Mouse (Mus musculus) hindbrain, embryonic 11.5 days (tissue): ENCODE measurements at regions not wholly inside any gene's neighbourhood (a gene's known extent, or its start where the extent isn't known, plus 50 kb on each side); places are given as distances from the start of the nearest gene placed in this dataset.

Source experiments
- ATAC-seq: fragments of 200-750 bp; cut with Nextera tagmentation; 2 replicates; pipeline ENCODE4 v1.8.0; 2017; ENCODE audit warnings: mild to moderate bottlenecking, moderate TSS enrichment, moderate library complexity; ENCODE audit not compliant: low FRiP score
- DNase-seq: peaks from one replicate; pipeline ENCODE4 v3.0.0-alpha.2; 2015; ENCODE audit warnings: low spot score
- H3K27ac ChIP-seq: fragments of 300-500 bp; sonication (generic); 2 replicates; pipeline ENCODE4 v1.5.1; 2014; ENCODE audit warnings: mild to moderate bottlenecking, low read depth, low read length
- H3K27me3 ChIP-seq: fragments of 300-500 bp; sonication (generic); 2 replicates; pipeline ENCODE4 v1.6.1; 2014; ENCODE audit warnings: mild to moderate bottlenecking, low read length, moderate library complexity, mixed read lengths; ENCODE audit not compliant: control insufficient read depth, insufficient read depth
- H3K36me3 ChIP-seq: fragments of 300-500 bp; sonication (generic); 2 replicates; pipeline ENCODE4 v1.6.1; 2014; ENCODE audit warnings: mild to moderate bottlenecking, low read length, moderate library complexity, mixed read lengths; ENCODE audit not compliant: control insufficient read depth, insufficient read depth
- H3K4me1 ChIP-seq: fragments of 300-500 bp; sonication (generic); replicated peaks from 2 replicates; pipeline ENCODE4 v1.6.1; 2014; ENCODE audit warnings: low read length, mixed read lengths; ENCODE audit not compliant: control insufficient read depth, insufficient read depth
- H3K4me2 ChIP-seq: fragments of 300-500 bp; sonication (generic); replicated peaks from 2 replicates; pipeline ENCODE4 v1.6.1; 2014; ENCODE audit warnings: mild to moderate bottlenecking, low read depth, low read length
- H3K4me3 ChIP-seq: fragments of 300-500 bp; sonication (generic); 2 replicates; pipeline ENCODE4 v1.5.1; 2014; ENCODE audit warnings: low read depth, low read length
- H3K9ac ChIP-seq: fragments of 300-500 bp; sonication (generic); 2 replicates; pipeline ENCODE4 v1.6.1; 2014; ENCODE audit warnings: low read depth, low read length
- H3K9me3 ChIP-seq: fragments of 300-500 bp; sonication (generic); 2 replicates; pipeline ENCODE4 v1.6.1; 2016; ENCODE audit warnings: low read length; ENCODE audit not compliant: control insufficient read depth
- WGBS: fragments of 180-500 bp; shearing (Covaris S2); extraction: QIAGEN DNeasy Blood & Tissue Kit; methylation state at CpG from one replicate; pipeline ENCODE4 v1.1.7; 2014; 5-methylcytosine and 5-hydroxymethylcytosine counted together

DNA sequence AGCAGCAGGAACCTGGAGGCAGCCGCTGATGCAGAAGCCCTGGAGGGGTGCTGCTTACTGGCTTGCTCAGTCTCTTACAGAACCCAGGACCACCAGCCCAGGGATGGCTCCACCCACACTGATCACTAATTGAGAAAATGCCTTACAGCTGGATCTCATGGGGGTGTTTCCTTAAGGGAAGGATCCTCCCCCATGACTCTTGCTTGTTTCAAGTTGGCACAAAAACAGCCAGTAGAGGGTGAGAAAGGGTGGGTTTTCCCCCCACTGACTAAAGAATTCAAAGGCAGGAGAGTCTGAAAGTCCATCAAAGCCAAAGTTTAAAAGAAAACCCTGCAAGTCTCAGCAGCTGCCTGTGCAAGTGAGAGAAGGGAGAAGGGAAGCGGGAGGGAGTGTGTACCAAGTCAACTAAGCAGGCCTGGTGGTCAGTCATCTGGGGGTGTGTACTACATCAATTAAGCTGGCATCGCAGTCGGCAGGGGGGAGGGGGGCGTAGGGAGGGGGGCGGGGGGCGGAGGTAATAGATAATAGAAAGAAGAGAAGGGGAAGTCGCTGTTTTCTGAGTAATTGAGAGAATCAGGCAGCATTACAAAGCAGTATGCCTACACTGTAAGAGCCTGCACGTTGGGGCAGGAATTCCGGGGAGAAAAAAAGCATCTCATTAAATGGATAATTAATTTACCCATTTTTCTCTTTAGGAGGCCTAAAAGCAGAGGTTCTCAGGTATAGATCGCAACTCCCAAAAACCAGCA lies 62.0 kb upstream of the Zdhhc17 start:
- ATAC-seq, result peak; percentile 81
- WGBS, result 9% methylated on average over 6 of the region's 11 CpGs
- Histone ChIP-seq H3K9ac (no peak overlapping the region), H3K27me3 (no peaks in the 10 kb centered on the region), H3K4me2 (no peak overlapping the region), H3K36me3 (no peaks in the 10 kb centered on the region), H3K27ac (no peak overlapping the region), H3K4me1 (no peaks in the 10 kb centered on the region), H3K9me3 (no peaks in the 10 kb centered on the region), H3K4me3 (no peak overlapping the region)
- peak; percentile 23 for DNase-seq

DNA sequence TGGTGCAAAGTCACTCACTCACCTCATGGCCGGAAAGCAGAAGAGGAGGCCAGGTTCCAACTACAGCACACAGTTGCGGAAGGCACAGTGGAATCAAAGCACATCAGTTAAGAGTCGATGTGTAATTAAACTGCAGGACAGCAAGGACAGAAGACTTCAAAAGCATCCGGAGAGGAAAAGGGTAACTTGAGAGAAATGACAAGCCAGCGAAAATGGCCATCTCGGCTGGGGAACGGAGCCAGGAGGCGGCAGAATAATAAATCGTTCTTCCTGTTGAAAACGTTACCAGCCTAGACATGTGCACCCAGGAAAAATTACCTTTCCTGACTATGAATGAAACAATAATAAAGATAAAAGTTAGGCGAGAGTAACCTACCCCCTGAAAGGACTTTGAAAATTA lies 56.2 kb upstream of the Zdhhc17 start:
- Histone ChIP-seq H3K9ac (no peak overlapping the region), H3K9me3 (no peaks in the 10 kb centered on the region), H3K4me3 (no peak overlapping the region), H3K27me3 (no peaks in the 10 kb centered on the region), H3K4me1 (no peaks in the 10 kb centered on the region), H3K27ac (no peak overlapping the region), H3K4me2 (no peak overlapping the region), H3K36me3 (no peaks in the 10 kb centered on the region)
- ATAC-seq (no peak), DNase-seq (no peak)
- 84% methylated on average over 11 of the region's 11 CpGs for WGBS

GRCm38 (mm10) chr10:111060626-111061025 lies 50.7 kb upstream of the Zdhhc17 start:
- Histone ChIP-seq H3K4me3 (no peak overlapping the region), H3K36me3 (no peaks in the 10 kb centered on the region), H3K9ac (no peak overlapping the region), H3K27ac (no peak overlapping the region), H3K4me2 (no peak overlapping the region), H3K4me1 (no peaks in the 10 kb centered on the region), H3K27me3 (no peaks in the 10 kb centered on the region), H3K9me3 (no peaks in the 10 kb centered on the region)
- ATAC-seq (no peak), DNase-seq (no peak)
- 86% methylated on average over 8 of the region's 8 CpGs for whole genome bisulfite sequencing
